Mouse (Mus musculus) common myeloid progenitor, adult 5-6 weeks (primary cell): ENCODE measurements around the gene Tmem178b. TPM values are rescaled to one million over a fixed set of nuclear protein-coding genes. Genes with fewer than 3 reads are reported as not detected.

Experiments used
- ATAC-seq: replicated peaks from 2 replicates; pipeline ENCODE4 v1.8.0; 2016; ENCODE audit warnings: low read depth, mild to moderate bottlenecking, moderate TSS enrichment, inconsistent platforms; ENCODE audit not compliant: poor library complexity, severe bottlenecking
- total RNA-seq: library from RNA; stranded (forward); fragments of 200-1000, 187-1606 nt; gene quantifications from 2 replicates; pipeline ENCODE4 v1.2.3, GENCODE M21; 2017

Tmem178b gene
- total RNA-seq, 1 experiment from 2014 or later: not detected

DNA sequence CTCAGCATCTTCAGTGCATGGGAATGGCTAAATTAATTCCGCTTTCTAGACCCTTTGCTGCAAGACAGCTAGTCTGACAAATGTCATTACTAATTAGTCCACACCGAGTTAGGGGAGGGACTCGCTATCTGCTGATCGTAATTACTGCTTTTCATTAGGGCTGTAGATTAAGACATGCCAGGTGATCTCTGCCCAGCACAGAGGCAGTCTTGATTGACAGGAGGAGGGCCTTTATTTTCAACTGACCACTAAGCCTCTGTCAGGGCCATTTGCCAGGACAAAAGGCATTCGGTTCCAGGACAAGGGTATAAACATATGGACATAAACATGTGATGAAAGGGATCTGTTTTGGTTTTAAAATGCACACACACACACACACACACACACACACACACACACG is 264.3 kb downstream of the Tmem178b start:
- ATAC-seq: no peak

DNA sequence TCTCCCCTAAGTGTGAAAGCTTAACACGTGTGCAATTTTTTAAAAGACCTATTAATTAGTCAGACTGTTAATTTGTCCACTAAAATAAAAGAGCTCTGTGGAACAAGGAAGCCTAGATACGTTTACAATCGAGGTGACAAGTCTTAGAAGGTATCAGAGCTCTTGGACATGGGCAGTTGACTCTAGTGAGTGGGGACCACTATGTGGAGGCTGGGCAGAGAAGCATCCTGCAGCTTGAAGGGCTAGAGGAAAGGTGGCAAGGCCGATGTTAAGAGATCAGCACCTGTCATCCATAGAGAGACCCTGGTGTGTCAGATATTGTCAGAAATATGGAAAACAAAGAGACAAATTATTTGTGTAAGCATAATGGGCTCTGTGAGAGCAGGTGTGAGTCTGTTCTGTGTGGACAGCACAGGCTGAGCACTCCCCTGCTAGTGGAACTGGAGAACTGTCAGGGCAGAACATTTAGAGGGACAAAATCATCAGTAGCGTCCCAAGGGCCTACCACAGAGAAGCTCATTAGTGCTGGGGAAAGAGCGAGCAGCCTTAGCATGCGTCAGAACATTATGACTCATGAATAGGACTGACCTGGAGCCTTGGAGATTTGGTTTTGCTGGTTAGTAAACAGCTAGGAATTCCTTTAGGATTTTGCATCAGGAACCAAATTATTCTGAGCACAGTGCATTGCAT is 264.9 kb downstream of the Tmem178b start:
- ATAC-seq: no peak

DNA sequence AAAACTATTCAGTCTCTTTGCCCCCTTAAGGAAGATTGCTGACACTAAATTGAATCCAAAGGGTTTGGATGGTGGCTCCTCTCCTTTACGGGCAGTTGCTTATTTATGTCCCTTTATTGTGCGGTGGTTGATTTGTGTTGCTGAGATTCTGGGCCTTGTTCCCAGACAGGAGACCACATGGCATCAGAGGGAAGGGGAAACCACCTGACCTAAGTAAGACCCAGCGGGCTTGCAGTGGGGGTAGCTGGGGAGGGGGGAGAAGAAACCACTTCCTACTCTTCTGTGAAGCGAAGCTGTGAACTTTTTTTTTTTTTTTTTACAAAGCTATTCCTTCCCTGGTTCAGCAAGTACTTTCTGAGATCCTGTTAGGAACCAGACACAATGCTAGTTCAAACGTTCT is 269.5 kb downstream of the Tmem178b start:
- peak; percentile 81 for ATAC-seq

GRCm38 (mm10) chr6:40144371-40144770 is 271.3 kb downstream of the Tmem178b start:
- no peak for ATAC-seq

GRCm38 (mm10) chr6:40145601-40146000 is 272.5 kb downstream of the Tmem178b start:
- no peak for ATAC-seq

DNA sequence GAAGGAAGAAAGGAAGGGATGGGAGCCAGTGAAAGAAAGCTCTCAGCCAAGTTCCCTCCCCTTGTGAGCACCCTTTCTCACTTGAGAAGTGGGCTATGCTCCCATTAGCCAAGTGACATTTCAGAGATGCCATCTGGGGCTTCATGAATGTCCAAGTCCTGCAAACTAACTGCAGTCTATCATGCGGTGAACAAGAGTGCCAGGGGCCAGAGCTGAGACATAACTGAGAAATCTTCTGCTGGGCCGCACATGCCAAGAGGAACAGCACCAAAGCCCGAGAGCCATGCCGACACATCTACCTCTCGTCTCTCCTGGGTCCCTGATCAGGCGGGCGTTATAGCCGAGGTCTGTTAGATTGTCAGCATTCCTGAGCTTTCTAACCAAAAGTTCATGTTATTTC is 279.2 kb downstream of the Tmem178b start:
- no peak for ATAC-seq

- no peak for ATAC-seq
Measured at GRCm38 (mm10) chr6:40161381-40161780, 288.3 kb downstream of the Tmem178b start.

GRCm38 (mm10) chr6:40173559-40173958 is 300.5 kb downstream of the Tmem178b start:
- no peak for ATAC-seq

DNA sequence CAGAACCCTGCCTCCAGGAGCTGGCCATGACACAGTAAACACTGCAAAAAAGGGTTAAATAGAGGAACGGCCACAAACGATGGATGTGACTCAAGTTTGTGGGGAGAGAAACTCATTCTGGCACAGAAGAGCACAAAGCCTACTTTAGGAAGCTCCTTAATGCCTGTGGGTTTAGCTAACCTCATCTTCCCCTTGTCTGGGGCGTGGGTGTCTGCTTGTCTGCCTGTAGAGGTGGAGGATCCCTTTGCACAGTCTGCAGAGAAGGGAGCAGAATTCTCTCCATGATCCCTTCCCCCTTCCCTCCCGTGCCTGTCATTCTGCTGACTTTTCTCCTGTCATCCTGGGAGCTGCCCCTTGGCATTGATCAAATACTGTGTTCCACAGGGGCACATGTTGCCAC is 304.8 kb downstream of the Tmem178b start:
- ATAC-seq: no peak

DNA sequence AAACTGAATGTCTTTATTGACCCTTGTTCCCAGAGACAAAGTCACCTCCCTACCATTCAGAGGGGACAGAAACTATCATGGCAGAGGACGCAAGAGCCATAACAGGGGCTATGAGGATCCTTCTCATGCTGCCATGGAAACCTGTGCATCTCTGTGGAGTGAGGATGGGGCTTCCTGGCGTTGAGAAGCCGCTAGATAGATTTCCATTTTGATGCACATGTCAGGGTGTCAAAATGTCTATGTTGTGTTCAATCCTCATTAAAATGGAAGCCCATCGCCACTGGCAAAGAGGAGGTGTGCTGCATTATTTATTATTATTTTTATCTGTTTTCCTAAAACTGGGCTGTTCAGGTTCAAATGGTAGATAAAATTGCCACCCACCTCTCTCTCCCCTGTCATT is 307.5 kb downstream of the Tmem178b start:
- ATAC-seq: no peak

GRCm38 (mm10) chr6:40200661-40201060 is 327.6 kb downstream of the Tmem178b start:
- ATAC-seq: no peak

DNA sequence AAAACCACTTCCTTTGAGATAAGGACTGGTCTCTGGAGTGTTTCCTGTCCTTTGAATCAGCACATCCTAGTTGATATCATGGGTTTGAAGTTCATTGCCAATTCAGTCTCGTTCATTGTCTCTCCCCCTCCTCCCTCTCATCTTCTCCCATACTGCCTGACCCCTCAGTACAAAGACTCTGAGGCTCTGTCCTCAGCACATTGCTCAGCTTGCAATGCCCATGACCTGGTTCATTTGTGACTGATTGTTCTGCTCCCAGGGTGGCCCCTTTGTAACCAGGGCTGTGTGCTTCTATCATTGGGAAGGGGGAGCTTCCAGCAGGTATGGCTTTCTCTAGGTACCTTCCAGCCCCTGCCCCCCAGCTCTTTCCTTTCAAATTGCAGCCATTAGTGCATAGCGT is 329.5 kb downstream of the Tmem178b start:
- no peak for ATAC-seq

- ATAC-seq: no peak
Measured at GRCm38 (mm10) chr6:40205380-40205779, 332.3 kb downstream of the Tmem178b start.

GRCm38 (mm10) chr6:40208014-40208413 is 334.9 kb downstream of the Tmem178b start:
- no peak for ATAC-seq

DNA sequence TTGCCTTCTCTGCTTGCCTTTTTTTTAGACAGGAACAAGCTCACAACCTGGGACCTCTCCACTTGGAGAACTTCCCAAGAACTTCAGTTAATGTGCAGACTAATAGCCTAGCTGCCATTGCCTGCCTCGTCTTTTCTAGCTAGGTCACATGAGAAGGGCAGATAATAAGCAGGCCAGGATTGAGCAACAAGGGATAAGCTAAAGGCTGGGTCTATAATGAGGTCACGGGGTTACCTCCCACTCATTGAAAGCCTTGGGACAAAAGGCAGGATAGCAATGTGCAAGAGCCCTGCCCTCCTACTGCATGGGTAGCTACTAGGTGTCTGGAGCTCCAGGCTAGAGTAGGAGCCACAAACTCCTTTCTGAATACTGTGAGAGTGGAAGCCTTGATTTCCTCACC is 336.1 kb downstream of the Tmem178b start:
- ATAC-seq: no peak

DNA sequence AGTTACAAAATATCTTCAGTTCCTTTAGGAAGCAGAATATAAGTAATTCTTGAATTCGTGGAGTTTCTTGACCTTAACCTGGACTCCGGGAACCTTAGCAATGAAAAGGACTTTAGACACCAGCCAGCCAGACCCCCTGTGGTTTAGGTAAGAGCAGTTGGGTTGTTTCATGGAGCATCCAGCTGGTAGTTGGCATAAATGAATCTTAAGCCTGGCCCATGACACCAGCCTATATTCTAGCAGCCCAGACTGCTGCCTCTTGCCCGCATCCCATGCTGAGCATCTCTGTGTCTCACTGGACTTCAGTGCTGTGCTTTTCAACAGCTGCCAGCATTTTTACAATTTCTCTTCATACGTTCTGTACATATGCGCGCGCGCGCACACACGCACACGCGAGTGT is 344.1 kb downstream of the Tmem178b start:
- ATAC-seq: no peak

- ATAC-seq: no peak
Measured at GRCm38 (mm10) chr6:40217651-40218050, 344.6 kb downstream of the Tmem178b start.

DNA sequence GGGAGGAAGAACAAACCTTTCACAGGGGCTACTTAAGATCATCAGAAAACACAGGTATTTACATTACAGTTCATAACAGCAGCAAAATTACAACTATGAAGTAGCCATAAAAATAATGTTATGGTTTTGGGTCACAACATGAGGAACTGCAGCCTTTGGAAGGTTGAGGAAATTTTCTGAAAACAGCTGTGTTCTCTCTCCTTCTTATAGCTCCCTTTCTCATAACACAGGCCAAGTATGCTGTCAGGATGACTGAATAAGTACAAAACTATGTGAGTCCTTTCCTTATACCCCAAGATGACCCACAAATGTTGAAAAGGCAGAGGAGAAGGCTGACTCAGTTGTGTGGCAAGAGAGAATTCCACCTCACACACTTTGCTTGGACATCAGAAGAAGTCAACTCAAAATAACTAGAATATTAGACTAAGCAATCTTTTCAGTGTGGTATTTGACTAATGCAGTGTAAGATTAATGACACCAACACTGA is 347.6 kb downstream of the Tmem178b start:
- no peak for ATAC-seq

GRCm38 (mm10) chr6:40225585-40226280 is 352.7 kb downstream of the Tmem178b start:
- no peak for ATAC-seq

GRCm38 (mm10) chr6:40228981-40229380 is 355.9 kb downstream of the Tmem178b start:
- no peak for ATAC-seq

DNA sequence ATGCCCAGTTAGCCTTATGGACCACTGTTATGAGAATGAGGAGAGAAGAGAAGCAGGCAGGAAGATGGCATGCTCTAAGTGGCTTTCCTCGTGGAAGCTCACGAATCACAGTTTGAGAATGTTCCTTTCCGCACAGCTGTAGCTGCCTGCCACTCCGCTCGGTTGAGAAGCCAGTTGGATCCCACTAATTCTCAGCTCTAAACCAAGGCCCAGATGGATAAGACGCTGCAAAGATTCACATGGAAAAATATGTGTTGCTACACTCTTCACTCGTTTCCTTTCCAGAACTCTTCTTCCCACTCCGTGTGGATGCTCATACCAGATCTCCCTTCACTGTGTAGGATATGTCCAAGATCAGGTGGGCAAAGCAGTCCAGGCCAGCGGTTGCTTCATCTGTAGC is 356.9 kb downstream of the Tmem178b start:
- ATAC-seq: no peak

GRCm38 (mm10) chr6:40234066-40234465 is 361.0 kb downstream of the Tmem178b start:
- no peak for ATAC-seq
